Mouse (Mus musculus): Measurements from ENCODE around the gene Hap1.

- peak; percentile 68 for TF ChIP-seq CTCF (IDR thresholded peaks at IDR 0.05; ENCODE audit: extremely low read depth, insufficient read depth, low read length)
- no peak for TF ChIP-seq POLR2A (IDR thresholded peaks at IDR 0.05; ENCODE audit: extremely low read depth, insufficient read depth, low read length)
These were observed 7.1 kb upstream of the Hap1 start for GRCm38 (mm10) chr11:100362979-100363562.

Measured in cortical plate, adult 2 months (tissue).